Mouse (Mus musculus): ENCODE measurements around the gene Chchd1.

The Chchd1 gene

DNA sequence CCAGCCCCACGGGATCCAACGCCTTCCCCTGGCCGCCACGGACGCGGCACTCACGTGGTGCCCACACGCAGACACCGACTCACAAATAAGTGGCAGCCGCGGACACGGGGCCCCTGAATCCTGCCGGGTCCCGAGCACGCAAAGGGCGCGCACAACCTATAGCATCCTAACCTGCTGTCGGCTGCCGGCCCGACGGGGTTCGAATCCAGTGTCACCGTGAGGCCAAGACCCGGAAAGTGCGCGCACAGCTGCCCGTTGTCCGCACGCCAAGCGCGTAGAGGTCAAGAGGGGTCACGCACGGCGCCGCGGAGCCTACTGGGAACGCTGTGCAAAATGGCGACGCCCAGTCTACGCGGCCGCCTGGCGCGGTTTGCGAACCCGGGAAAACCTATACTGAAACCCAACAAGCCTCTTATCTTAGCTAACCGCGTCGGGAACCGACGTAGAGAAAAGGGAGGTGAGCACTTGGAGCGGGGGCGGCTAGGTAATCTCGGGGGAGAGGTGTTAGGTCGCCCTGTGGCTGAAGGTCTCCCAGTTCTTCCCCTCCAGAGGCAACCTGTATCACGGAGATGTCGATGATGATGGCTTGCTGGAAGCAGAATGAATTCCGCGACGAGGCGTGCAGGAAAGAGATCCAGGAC, at the start of gene Chchd1:
TSS of gene Chchd1 (plus strand) at position 266 of the 641 bp plus-strand sequence.
- no peak for TF ChIP-seq GATA4 (IDR thresholded peaks at IDR 0.05; ENCODE audit: insufficient replicate concordance, low read length)

DNA sequence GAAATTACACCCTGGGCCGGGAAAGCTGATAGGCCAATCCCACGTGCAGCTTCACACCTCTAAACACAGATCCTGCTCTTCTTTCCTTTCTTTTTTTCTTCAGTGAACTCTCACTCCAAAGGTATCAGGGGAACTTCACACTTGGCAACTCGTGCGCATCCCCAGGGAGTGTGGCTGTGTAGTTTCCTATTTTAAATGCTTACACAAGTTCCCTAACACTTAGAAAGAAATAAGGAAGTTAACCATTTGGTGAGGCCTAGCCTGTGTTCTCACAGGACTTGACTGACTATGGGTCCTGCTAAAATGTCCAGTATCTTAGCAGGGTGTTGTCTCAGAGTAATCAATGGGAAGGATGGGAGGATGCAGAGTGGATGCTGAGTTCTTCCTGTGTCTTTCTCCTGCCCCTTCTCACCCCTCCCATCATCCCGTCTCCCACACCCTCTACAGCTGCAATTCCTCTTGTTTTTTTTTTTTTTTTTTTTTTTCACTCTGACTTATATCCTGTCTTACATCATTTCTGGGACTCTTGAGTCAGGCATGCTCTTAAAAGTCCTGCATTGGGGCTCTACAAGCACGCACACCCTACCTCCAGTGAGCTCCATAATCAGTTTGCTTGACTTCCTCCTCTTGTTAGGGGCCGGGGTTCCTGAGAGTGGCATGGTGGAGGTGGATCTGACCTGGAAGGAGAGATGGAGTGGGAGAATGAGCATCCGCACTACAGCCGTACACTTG, 48.0 kb upstream of the Chchd1 start:
- TF ChIP-seq GATA4 (IDR thresholded peaks at IDR 0.05; ENCODE audit: insufficient replicate concordance, low read length): no peak

DNA sequence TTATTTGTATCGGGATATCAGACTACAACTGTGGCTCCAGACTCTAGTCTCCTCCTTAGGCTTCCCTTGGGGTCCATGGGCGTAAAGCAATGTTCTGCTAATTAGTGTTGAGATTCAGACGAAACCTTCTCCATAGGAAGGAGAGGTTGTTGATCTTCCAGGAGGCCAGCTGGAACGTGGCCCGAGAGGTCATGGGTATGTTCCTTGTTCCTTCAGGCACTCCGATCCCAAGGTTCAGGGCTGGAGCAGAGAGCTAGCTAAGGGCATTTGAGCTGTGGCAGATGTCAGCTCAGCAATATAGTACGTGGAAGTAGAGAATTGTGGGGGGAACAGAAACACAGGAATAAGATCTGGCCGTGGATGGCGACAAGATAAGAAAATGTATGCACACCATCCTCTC, 47.1 kb upstream of the Chchd1 start:
- TF ChIP-seq GATA4 (IDR thresholded peaks at IDR 0.05; ENCODE audit: insufficient replicate concordance, low read length): no peak

DNA sequence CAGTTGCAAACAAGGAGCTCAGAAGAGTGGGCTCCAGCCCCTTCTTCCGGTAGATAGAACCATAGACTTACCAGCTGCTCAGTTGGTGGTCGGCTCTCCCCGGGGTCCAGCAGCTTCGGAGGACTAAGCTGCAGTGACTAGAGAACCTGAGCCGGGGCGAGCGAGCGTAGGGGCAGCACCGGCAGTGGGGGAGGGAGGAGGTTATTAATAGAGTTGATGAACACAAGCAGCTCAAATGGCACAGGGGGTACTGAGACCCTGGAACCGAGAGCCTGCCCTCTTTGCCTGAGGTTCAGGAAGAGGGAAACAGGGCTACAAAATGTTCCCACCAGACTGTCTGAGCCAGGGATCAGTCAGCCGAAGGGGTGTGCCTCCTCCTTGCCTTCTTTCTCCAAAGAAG, 46.4 kb upstream of the Chchd1 start, which contains the start of gene Myoz1:
TSS of gene Myoz1 (minus strand) at position 180 of the 400 bp plus-strand sequence.
- no peak for TF ChIP-seq GATA4 (IDR thresholded peaks at IDR 0.05; ENCODE audit: insufficient replicate concordance, low read length)

DNA sequence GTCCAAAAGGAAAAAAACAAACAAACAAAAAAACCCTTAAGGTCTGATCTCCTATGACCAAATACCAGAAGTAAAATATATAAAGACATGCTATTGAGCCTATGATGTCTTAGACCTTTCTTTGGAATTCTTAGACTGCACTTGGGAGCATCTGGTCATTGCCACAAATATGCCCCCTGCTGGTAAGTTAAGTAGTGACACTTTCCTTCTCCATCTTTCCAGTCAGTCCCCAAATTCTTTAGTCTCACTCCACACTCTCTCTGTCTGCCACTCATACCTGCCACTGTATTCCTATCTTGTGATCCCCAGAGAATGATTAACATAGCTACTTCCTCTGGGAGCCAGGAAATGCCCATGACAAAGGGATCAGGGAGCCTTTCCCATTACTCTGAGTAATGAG, 44.5 kb upstream of the Chchd1 start:
- no peak for TF ChIP-seq GATA4 (IDR thresholded peaks at IDR 0.05; ENCODE audit: insufficient replicate concordance, low read length)

DNA sequence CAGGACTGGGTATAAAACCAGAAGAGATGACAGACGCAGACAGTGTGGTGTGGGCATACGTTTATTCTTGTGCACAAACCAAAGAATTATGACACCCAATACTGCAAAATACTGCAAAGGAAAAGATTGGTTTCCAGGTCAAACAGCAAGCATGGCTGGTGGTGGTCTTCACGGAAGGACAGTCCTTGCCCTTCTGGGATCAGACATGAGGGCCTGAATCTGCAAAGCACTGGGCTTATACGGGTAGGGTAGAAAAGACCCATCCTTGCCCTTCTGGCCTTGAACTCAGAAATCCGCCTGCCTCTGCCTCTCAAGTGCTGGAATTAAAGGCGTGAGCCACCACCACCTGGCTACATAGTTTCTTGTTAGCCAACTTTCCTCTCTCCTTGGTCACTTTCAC, 43.9 kb upstream of the Chchd1 start:
- TF ChIP-seq GATA4 (IDR thresholded peaks at IDR 0.05; ENCODE audit: insufficient replicate concordance, low read length): no peak

DNA sequence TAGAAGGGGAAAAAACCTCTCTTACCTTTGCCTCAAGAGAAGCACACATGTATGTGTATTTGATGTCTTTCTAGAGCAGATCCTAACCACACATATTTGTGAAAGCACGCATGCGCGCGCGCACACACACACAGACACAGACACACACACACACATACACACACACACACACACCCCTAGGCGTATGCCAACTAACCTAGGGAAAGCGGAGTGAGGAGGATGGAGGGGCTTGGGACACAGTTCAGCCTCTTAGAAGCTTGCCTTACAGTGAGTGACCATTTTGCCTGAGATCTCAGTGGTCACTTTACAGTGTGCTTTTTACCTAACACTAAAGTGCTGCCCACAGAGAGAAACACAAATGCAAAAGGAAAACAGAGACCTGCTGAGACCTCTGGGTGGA, 43.1 kb upstream of the Chchd1 start:
- no peak for TF ChIP-seq GATA4 (IDR thresholded peaks at IDR 0.05; ENCODE audit: insufficient replicate concordance, low read length)

DNA sequence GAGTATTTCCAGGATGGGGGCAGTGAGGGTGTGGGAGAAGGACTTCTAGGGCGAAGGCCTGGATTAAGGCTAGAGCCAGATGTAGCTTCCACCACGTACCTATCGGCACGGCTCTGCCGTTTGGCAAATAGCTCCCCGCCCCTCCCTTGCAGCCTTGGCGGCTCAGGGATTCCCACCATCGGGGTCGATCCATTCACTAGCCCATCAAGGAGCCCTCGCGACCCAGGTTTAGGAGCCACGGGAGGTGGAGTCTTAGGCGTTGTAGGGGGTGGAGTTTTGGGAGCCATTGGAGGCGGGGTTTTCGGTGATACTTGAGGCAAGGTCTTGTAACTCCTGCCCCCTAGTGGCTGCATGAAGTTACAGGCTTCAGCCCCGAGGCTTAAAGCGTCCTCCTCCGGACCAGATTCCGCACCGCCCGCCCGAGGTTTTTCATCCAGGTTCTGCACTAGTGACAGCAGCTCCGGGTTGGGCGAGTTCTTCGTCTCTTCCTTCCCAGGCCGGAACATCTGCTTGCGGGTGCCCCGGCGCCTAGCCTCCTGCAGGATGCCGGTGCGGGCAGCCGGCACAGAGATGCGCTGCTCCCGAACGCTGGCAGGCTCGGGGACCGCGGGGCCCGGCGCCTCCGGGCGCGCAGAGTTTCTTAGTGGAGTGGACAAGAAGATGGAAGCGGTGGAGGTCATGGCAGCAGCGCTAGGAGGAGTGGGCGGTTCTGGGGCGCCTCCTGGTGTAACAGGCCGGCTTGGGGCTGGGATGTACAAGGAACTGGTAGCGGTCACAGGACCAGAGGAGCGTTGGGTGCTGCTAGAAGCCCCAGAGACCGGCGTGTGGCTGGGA, 41.8 kb upstream of the Chchd1 start:
- TF ChIP-seq GATA4 (IDR thresholded peaks at IDR 0.05; ENCODE audit: insufficient replicate concordance, low read length): no peak

DNA sequence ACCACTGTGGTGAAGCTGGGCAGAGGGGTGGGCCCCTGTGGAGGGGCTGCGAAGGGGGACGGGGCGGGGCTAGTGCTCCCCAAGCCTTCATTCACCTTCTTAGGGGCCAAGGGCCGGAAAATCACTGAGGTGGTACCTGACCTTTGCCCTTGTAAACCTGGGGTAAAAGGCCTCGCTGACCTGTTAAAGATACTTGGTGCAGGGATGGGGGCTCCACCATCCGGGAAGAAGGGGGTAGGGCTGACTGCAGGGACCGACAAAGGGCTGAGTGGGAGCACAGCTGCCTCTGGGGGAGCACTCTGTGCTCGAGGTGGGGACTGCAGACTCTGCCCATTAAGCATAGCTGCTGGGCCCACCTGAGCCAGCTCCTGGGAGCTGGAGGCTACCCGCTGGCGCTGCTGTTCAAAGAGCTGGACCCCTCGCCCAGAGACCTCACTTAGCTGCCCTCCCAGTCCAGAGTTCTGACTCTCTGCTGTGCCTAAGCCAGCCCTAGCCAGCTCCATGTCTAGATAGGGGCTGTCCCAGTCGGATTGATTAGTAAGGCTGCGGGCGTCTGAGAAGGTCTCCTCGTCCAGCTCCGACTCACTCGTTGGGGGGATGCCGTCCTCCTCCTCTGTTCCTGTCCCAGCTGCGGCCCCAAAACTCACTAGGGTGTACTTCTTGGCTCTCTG, 41.0 kb upstream of the Chchd1 start:
- TF ChIP-seq GATA4 (IDR thresholded peaks at IDR 0.05; ENCODE audit: insufficient replicate concordance, low read length): no peak

DNA sequence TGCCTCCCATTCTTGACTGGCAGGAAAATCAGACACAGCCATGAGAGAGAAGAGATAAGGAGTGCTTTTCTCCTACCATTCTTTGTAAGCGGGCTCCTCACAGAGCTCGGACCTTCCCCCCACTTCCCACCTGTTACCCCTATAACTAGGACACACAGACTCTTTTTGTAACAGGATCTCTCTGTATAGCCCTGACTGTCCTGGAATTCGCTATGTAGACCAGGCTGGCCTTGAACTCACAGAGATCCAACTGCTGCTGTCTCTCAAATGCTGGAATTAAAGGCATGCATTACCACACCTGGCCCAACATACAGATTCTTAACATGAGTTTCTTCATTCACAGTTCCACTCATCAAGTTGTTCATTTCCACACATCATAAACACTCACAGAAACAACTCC, 40.1 kb upstream of the Chchd1 start:
- no peak for TF ChIP-seq GATA4 (IDR thresholded peaks at IDR 0.05; ENCODE audit: insufficient replicate concordance, low read length)

DNA sequence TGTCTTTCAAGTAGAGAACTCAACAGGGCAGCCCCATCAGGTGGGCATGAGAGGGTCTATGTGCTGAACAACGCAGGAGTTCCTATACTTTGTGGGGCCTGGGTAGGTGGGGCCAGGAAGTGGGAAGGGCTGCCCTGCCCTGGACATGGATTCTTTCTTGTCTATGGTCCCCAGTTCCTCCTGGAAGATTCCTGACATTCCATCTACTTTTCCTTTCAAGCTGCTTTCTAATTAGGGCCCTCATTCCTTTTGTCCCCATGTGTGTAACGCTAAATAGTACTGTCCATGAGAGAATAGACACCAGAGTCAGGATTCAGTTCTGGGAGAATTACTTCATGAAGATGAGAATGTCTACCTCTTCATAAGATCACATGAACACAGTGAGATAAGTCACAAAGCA, 39.2 kb upstream of the Chchd1 start:
- TF ChIP-seq GATA4 (IDR thresholded peaks at IDR 0.05; ENCODE audit: insufficient replicate concordance, low read length): no peak

DNA sequence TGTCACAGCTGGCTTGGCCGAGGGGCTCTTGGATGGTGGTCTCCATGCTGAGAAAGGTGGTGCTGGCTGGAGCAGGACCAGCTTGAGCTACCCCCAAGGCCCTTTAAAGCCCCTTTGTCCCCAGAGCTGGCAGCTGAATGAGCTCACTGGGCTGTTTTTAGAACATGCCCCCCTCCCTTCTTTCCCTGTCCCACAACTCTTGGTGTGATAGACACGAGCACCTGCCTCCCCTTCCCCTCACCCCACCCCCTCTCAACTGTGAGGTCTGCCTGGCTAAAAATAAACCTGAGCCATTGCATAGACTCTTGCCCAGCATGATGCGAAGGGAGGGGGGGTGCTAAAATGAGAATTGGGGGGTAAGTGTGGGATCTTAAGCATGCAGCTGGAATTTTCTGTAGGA, 38.4 kb upstream of the Chchd1 start:
- no peak for TF ChIP-seq GATA4 (IDR thresholded peaks at IDR 0.05; ENCODE audit: insufficient replicate concordance, low read length)

DNA sequence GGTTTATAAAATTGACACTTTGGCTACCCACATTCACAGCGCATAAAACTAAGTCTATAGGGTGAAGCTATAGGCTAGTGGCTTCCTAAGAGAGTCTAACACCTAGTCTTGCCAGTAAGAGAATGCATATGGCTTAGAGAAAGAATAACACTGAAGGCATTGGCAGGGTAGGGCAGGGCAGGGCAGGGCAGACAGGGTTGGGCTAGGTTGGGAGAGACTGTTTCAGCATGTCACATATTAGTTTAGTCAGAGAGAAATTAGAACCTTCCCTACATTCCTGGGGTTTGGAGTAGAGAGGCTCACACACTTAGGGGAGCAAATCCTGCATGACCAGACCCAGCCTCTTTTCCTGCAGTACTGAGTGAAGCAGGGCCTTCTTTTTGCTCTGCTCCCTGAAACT, 35.3 kb upstream of the Chchd1 start:
- TF ChIP-seq GATA4 (IDR thresholded peaks at IDR 0.05; ENCODE audit: insufficient replicate concordance, low read length): no peak

DNA sequence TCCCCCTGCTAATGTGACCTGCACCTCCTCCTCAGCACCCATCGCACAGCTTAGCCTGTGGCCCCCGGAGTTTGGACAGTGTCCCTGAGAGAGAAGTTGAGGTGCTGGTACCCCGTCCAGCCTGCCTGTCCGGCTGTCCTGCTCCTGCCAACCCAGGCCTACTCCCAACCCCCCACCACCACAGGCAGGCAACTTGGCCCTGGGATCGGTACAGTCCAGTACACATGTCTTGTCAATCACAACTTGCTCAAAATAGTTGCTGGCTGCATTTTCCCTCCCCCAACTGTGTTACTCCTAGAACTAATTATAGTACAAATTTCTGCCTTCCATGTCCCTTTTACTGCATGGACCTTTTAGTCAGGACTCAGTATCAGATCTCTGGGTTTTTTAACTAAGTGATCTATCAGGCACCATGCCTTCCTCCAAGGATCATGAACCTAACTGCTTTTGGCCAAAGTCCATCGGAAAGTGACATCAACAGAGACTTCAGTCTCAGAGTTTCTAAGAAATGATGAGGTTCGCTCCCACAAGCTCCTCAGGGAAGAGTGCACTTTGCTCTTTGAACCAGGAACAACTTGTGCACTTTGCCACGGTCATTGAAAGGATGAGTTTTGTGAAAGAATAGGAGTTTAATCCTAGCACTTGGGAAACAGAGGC, 34.5 kb upstream of the Chchd1 start, which contains the start of gene Synpo2l:
TSS of gene Synpo2l (minus strand) at position 201 of the 657 bp plus-strand sequence.
- no peak for TF ChIP-seq GATA4 (IDR thresholded peaks at IDR 0.05; ENCODE audit: insufficient replicate concordance, low read length)

DNA sequence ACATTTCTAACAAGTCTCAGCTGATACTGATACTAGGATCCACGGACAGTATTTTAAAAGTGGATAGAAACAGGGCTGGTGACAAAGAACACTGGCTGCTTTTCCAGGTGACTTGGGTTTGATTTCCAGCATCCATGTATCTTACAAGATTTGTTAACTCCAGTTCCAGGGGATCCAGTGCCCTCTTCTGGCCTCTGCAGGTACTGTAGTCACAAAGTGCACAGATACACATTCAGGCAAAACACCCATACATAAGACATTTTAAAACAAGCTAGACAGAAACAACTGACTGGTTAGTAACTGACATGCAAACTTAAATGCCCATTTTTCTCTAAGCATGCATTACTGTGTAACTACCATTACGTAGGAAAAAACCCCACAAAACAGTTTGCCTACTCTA, 29.8 kb upstream of the Chchd1 start:
- TF ChIP-seq GATA4 (IDR thresholded peaks at IDR 0.05; ENCODE audit: insufficient replicate concordance, low read length): no peak

Measured in liver, adult (tissue).